Mouse (Mus musculus): Measurements from ENCODE around the gene Ptprk.

GRCm38 (mm10) chr10:28304292-28304875 lies 229.8 kb downstream of the Ptprk start:
- TF ChIP-seq CTCF (IDR thresholded peaks at IDR 0.05; ENCODE audit: low read depth, low read length), result no peak
- no peak for TF ChIP-seq TAL1 (conservative IDR thresholded peaks at IDR 0.05; ENCODE audit: low read depth, low read length)
